Mouse (Mus musculus): ENCODE results near the gene Prim1. TPM values are rescaled to one million over a fixed set of nuclear protein-coding genes. Genes with fewer than 3 reads are reported as not detected.

The Prim1 gene
- polyA plus RNA-seq (2015; fragmentation: Nextera tagmentation; extraction: Ambion mirVana): 63.7 and 71.9 TPM in 2 replicates

GRCm38 (mm10) chr10:128015068-128015934, at the start of gene Prim1:
Gene Prim1 (plus strand): TSS chr10:128015168.
- H3K27ac ChIP-seq: peak within 1 kb of the TSS; percentile 87
- 5% methylated on average over 31 of the region's 31 CpGs for WGBS
- ATAC-seq (ENCODE audit: insufficient number of reproducible peaks, low FRiP score, low TSS enrichment, low read depth): peak; percentile 80

GRCm38 (mm10) chr10:127966506-127966905, 48.5 kb upstream of the Prim1 start:
- Histone ChIP-seq H3K27ac (no peak overlapping the region), H3K9me3 (no peaks in the 10 kb centered on the region), H3K4me1 (0 out of 2 replicates have a peak, but pooled peaks cover 4% of the 10 kb centered on the region), H3K4me2 (no peak overlapping the region), H3K36me3 (no peaks in the 10 kb centered on the region), H3K4me3 (no peak overlapping the region), H3K27me3 (no peaks in the 10 kb centered on the region), H3K9ac (no peak overlapping the region)
- no peak for ATAC-seq (ENCODE audit: insufficient number of reproducible peaks, low FRiP score, low TSS enrichment, low read depth)
- 89% methylated on average over 6 of the region's 6 CpGs for WGBS

More at GRCm38 (mm10) chr10:128015068-128015934, at the start of gene Prim1:
- H3K36me3 ChIP-seq: peaks cover 15% of the 10 kb centered on the region
- H3K27me3 ChIP-seq: no peaks in the 10 kb centered on the region
- peak within 1 kb of the TSS; percentile 52 for H3K9ac ChIP-seq
- H3K4me3 ChIP-seq: peak within 1 kb of the TSS; percentile 57
- no peaks in the 10 kb centered on the region for H3K4me1 ChIP-seq
- peak within 1 kb of the TSS; percentile 53 for H3K4me2 ChIP-seq
- no peaks in the 10 kb centered on the region for H3K9me3 ChIP-seq

GRCm38 (mm10) chr10:127969820-127970219, 45.1 kb upstream of the Prim1 start:
- 0 out of 2 replicates have a peak, but pooled peaks cover 4% of the 10 kb centered on the region for H3K4me1 ChIP-seq
- no peaks in the 10 kb centered on the region for H3K36me3 ChIP-seq
- no peak overlapping the region for H3K4me2 ChIP-seq
- ATAC-seq (ENCODE audit: insufficient number of reproducible peaks, low FRiP score, low TSS enrichment, low read depth): no peak
- H3K27me3 ChIP-seq: no peaks in the 10 kb centered on the region
- H3K27ac ChIP-seq: no peak overlapping the region
- no peak overlapping the region for H3K9ac ChIP-seq
- H3K9me3 ChIP-seq: no peaks in the 10 kb centered on the region
- 59% methylated on average over 4 of the region's 4 CpGs for WGBS
- H3K4me3 ChIP-seq: no peak overlapping the region

- WGBS: 29% methylated on average over 3 of the region's 3 CpGs
- no peak overlapping the region for H3K9ac ChIP-seq
- H3K9me3 ChIP-seq: no peaks in the 10 kb centered on the region
- H3K27me3 ChIP-seq: no peaks in the 10 kb centered on the region
- 0 out of 2 replicates have a peak, but pooled peaks have one; percentile 30 for ATAC-seq (ENCODE audit: insufficient number of reproducible peaks, low FRiP score, low TSS enrichment, low read depth)
- H3K36me3 ChIP-seq: no peaks in the 10 kb centered on the region
- H3K4me2 ChIP-seq: no peak overlapping the region
- H3K4me3 ChIP-seq: no peak overlapping the region
- peak overlapping the region; percentile 43 for H3K27ac ChIP-seq
- H3K4me1 ChIP-seq: 0 out of 2 replicates have a peak, but pooled peaks cover 4% of the 10 kb centered on the region
Observed at GRCm38 (mm10) chr10:127970359-127970831, 44.6 kb upstream of the Prim1 start.

GRCm38 (mm10) chr10:127971135-127971534, 43.8 kb upstream of the Prim1 start:
- Histone ChIP-seq H3K27me3 (no peaks in the 10 kb centered on the region), H3K4me1 (0 out of 2 replicates have a peak, but pooled peaks cover 4% of the 10 kb centered on the region), H3K4me3 (no peak overlapping the region), H3K27ac (no peak overlapping the region), H3K36me3 (no peaks in the 10 kb centered on the region), H3K9ac (no peak overlapping the region), H3K9me3 (no peaks in the 10 kb centered on the region), H3K4me2 (no peak overlapping the region)
- WGBS: 60% methylated on average over 3 of the region's 3 CpGs
- ATAC-seq (ENCODE audit: insufficient number of reproducible peaks, low FRiP score, low TSS enrichment, low read depth): no peak

GRCm38 (mm10) chr10:127974062-127974461, 40.9 kb upstream of the Prim1 start:
- 47% methylated on average over 3 of the region's 3 CpGs for WGBS
- no peak overlapping the region for H3K4me3 ChIP-seq
- H3K27me3 ChIP-seq: no peaks in the 10 kb centered on the region
- H3K36me3 ChIP-seq: no peaks in the 10 kb centered on the region
- no peaks in the 10 kb centered on the region for H3K9me3 ChIP-seq
- no peak overlapping the region for H3K27ac ChIP-seq
- no peak overlapping the region for H3K9ac ChIP-seq
- no peak overlapping the region for H3K4me2 ChIP-seq
- no peak for ATAC-seq (ENCODE audit: insufficient number of reproducible peaks, low FRiP score, low TSS enrichment, low read depth)
- 0 out of 2 replicates have a peak, but pooled peaks cover 4% of the 10 kb centered on the region for H3K4me1 ChIP-seq

- H3K27ac ChIP-seq: no peak overlapping the region
- H3K36me3 ChIP-seq: no peaks in the 10 kb centered on the region
- no peak overlapping the region for H3K4me3 ChIP-seq
- 0 out of 2 replicates have a peak, but pooled peaks cover 1% of the 10 kb centered on the region for H3K4me1 ChIP-seq
- 36% methylated on average over 1 of the region's 1 CpGs for WGBS
- H3K27me3 ChIP-seq: no peaks in the 10 kb centered on the region
- H3K9ac ChIP-seq: no peak overlapping the region
- H3K9me3 ChIP-seq: no peaks in the 10 kb centered on the region
- no peak for ATAC-seq (ENCODE audit: insufficient number of reproducible peaks, low FRiP score, low TSS enrichment, low read depth)
- no peak overlapping the region for H3K4me2 ChIP-seq
Observed at GRCm38 (mm10) chr10:127975503-127975902, 39.5 kb upstream of the Prim1 start.

- no peak overlapping the region for H3K4me2 ChIP-seq
- no peaks in the 10 kb centered on the region for H3K27me3 ChIP-seq
- no peaks in the 10 kb centered on the region for H3K9me3 ChIP-seq
- WGBS: 72% methylated on average over 5 of the region's 5 CpGs
- no peak overlapping the region for H3K4me3 ChIP-seq
- no peak overlapping the region for H3K27ac ChIP-seq
- H3K36me3 ChIP-seq: no peaks in the 10 kb centered on the region
- ATAC-seq (ENCODE audit: insufficient number of reproducible peaks, low FRiP score, low TSS enrichment, low read depth): no peak
- no peak overlapping the region for H3K9ac ChIP-seq
- no peaks in the 10 kb centered on the region for H3K4me1 ChIP-seq
Observed at GRCm38 (mm10) chr10:127984650-127985049, 30.3 kb upstream of the Prim1 start.

GRCm38 (mm10) chr10:127985601-127986000, 29.4 kb upstream of the Prim1 start:
- no peaks in the 10 kb centered on the region for H3K4me1 ChIP-seq
- no peak for ATAC-seq (ENCODE audit: insufficient number of reproducible peaks, low FRiP score, low TSS enrichment, low read depth)
- no peak overlapping the region for H3K4me2 ChIP-seq
- H3K36me3 ChIP-seq: no peaks in the 10 kb centered on the region
- 61% methylated on average over 8 of the region's 8 CpGs for WGBS
- no peaks in the 10 kb centered on the region for H3K27me3 ChIP-seq
- H3K4me3 ChIP-seq: no peak overlapping the region
- H3K27ac ChIP-seq: no peak overlapping the region
- H3K9me3 ChIP-seq: no peaks in the 10 kb centered on the region
- no peak overlapping the region for H3K9ac ChIP-seq

- no peak overlapping the region for H3K27ac ChIP-seq
- no peaks in the 10 kb centered on the region for H3K4me1 ChIP-seq
- no peaks in the 10 kb centered on the region for H3K27me3 ChIP-seq
- H3K9me3 ChIP-seq: no peaks in the 10 kb centered on the region
- H3K4me2 ChIP-seq: no peak overlapping the region
- no peaks in the 10 kb centered on the region for H3K36me3 ChIP-seq
- ATAC-seq (ENCODE audit: insufficient number of reproducible peaks, low FRiP score, low TSS enrichment, low read depth): no peak
- no peak overlapping the region for H3K4me3 ChIP-seq
- H3K9ac ChIP-seq: no peak overlapping the region
- WGBS: 84% methylated on average over 3 of the region's 3 CpGs
Observed at GRCm38 (mm10) chr10:127996690-127997089, 18.3 kb upstream of the Prim1 start.

GRCm38 (mm10) chr10:127998260-127998659, 16.7 kb upstream of the Prim1 start:
- no peak overlapping the region for H3K4me2 ChIP-seq
- H3K4me1 ChIP-seq: no peaks in the 10 kb centered on the region
- no peak overlapping the region for H3K9ac ChIP-seq
- 94% methylated on average over 1 of the region's 1 CpGs for WGBS
- no peak overlapping the region for H3K4me3 ChIP-seq
- H3K27me3 ChIP-seq: no peaks in the 10 kb centered on the region
- no peak overlapping the region for H3K27ac ChIP-seq
- H3K9me3 ChIP-seq: no peaks in the 10 kb centered on the region
- ATAC-seq (ENCODE audit: insufficient number of reproducible peaks, low FRiP score, low TSS enrichment, low read depth): no peak
- H3K36me3 ChIP-seq: no peaks in the 10 kb centered on the region

- no peak for ATAC-seq (ENCODE audit: insufficient number of reproducible peaks, low FRiP score, low TSS enrichment, low read depth)
- 63% methylated on average over 3 of the region's 3 CpGs for WGBS
- Histone ChIP-seq H3K36me3 (no peaks in the 10 kb centered on the region), H3K9ac (no peak overlapping the region), H3K4me1 (no peaks in the 10 kb centered on the region), H3K4me2 (no peak overlapping the region), H3K27me3 (no peaks in the 10 kb centered on the region), H3K27ac (no peak overlapping the region), H3K9me3 (no peaks in the 10 kb centered on the region), H3K4me3 (no peak overlapping the region)
Observed at GRCm38 (mm10) chr10:128003281-128003801, 11.6 kb upstream of the Prim1 start.

Data from limb, embryonic 15.5 days (tissue).